Mouse (Mus musculus) lung, postnatal 36 days (tissue): ENCODE data around the gene Smyd4.

Source experiments
- DNase-seq: peaks from one replicate; pipeline ENCODE4 v3.0.0; 2022; ENCODE audit warnings: mixed read lengths

Smyd4 gene

DNA sequence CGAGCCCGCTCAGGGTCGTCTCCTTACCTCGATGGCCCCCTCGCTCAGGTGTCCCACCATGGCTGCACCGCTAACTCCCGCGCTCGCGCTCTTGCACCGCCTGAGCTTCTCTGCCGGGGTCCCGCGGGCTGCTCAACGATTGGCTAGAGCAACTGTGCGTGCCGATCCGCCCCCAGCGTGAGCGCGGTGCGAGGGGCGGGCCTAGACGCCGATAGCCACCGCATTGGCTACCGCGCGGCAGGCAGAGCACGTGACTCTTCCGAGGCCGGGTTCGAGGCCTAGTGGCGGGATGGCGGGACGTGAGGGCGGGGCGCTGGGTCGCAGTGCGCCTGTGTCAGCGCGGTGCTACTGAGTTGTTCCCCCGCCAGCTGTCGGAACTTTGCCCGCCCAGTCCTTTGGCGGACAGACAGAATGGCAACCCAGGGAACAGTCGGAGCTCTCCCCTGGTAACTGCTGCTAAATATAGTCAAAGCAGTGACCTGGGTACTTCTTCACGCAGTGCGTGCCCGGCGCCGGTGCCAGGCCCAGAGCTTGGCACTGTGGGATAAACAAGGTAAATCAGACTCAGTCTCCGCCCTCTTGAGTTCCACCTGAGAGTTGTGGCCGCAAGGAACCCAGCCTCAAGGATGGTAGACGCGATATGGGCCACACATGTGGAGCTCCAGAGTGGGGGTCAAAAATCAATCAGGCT, at the start of gene Smyd4, which contains the start of gene Rpa1:
Gene Smyd4 (plus strand): TSS at position 235 of the 691 bp plus-strand sequence.
Gene Rpa1 (minus strand): TSS at position 126 of the 691 bp plus-strand sequence.
- peak; percentile 96 for DNase-seq

GRCm38 (mm10) chr11:75298491-75298890, 49.7 kb upstream of the Smyd4 start:
- DNase-seq: peak; percentile 31

GRCm38 (mm10) chr11:75299786-75300185, 48.4 kb upstream of the Smyd4 start:
- DNase-seq: no peak

DNA sequence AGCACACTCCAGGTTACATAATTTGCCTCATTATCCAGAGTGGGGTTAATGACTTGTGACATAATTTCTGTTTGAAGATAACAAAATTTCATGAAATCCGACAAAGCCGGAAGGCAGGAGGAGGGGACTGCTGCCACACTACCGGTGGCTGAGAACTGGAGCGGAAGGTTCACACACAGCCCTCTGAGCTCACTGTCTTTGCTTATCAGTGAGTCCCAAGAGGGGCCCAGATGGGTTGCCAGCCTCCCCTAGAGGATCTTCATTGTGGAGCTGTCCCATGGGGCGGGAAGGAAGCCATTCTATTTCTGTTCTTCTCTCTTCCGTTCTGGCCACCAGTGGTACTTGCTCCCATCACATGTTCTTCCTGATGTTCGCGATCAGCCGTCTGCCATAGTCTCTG, 47.3 kb upstream of the Smyd4 start:
- no peak for DNase-seq

DNA sequence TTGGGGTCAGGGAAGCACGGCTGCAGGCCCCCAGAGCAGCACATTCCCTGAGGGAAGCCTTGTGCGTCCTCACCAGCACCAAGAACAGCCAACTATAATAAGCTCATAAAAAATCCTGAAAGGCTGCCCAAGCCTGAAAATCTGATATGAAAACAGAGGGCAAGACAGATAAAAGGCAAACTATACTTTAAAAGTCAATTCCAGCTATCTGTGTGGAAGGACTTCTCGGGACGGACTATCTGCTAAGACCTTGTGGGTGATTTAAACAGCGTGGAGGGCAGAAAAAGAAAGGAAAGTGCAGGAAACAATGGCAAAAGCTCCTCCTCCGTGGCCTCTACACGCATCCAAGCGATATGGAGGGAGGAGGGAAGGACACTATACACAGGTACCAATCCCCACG, 43.4 kb upstream of the Smyd4 start:
- no peak for DNase-seq

GRCm38 (mm10) chr11:75308650-75309049, 39.6 kb upstream of the Smyd4 start:
- no peak for DNase-seq

GRCm38 (mm10) chr11:75310813-75311212, 37.4 kb upstream of the Smyd4 start:
- DNase-seq: no peak

- no peak for DNase-seq
Observed at GRCm38 (mm10) chr11:75311751-75312150, 36.5 kb upstream of the Smyd4 start.

- no peak for DNase-seq
Observed at GRCm38 (mm10) chr11:75313834-75314233, 34.4 kb upstream of the Smyd4 start.

- DNase-seq: peak; percentile 7
Observed at GRCm38 (mm10) chr11:75318351-75319221, 29.6 kb upstream of the Smyd4 start.

- DNase-seq: no peak
Observed at GRCm38 (mm10) chr11:75319246-75319645, 29.0 kb upstream of the Smyd4 start.

DNA sequence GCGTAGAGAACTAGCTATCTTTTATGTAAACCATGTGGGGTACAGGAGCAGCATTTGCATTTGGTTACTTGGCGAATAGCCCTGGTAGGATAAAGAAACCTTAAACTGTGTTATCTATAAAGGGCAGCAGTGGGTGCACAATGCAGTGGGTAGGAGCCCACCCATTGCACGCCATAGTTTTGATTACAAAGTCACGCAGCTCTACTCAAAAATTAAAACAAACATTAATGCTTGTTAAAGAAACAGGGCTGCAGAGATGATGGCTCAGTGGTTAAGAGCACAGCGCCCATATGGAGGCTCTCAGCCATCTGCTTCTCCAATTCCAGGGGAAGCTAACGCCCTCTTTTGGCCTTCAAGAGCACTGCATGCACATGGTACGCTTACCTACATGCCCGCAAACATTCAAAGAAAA, 24.9 kb upstream of the Smyd4 start:
- DNase-seq: no peak

DNA sequence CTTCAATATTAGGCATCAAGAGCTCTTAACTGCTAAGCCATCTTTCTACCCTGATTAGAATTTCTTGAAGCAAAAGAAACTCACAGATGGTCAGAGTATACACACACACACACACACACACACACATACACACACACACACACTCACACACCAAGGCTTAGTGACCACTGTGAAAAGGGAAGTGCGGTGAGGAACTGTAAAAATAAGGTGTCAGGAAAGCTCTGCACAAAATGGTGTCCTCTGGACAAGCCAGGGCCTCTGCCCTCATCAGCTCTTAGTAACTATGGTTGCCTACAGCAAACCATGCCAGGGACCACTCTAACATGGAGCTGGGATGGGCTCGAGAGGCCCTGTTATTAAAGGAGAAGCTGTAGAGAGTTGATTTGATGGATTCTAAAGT, 23.8 kb upstream of the Smyd4 start:
- DNase-seq: peak; percentile 13

DNA sequence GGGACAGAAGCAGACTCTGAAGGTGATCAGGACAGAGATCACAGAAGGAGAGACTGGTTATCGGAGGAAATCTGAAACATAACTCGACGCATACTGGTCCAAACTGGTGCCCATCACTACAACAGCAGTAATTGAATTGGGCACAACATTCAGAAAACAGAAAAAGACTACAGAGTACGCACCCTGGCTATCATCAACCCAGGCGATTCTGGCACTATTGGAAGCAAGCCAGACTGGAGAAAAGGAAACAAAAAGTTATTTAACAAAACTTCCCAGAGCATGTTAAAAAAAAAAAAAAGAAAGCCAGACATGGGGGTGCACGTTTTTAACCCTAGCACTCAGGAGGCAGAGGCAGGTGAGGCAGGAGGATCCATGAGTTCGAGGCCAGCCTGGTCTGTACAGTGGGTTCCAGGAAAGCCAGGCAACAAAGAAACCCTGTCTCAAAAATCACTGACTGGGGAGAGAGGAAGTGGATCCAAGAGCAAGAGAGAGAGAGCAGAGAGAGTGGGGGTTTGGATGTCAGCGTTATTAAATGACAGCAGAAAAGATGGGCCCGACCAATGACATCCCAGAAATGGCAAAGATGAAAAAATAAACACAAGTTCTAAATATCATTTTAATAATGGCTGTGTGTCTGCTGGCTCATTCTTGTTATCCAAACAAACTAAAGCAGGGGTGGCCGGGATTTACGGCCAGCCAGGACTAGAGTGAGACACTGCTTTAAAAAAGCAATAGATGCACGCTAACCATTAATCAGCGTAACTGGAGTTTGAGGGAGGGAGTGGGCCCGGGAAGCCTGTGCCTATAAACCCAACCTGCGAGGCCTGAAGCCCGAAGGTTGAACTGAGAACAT, 22.9 kb upstream of the Smyd4 start:
- no peak for DNase-seq

- DNase-seq: no peak
Observed at GRCm38 (mm10) chr11:75325969-75326311, 22.3 kb upstream of the Smyd4 start.

DNA sequence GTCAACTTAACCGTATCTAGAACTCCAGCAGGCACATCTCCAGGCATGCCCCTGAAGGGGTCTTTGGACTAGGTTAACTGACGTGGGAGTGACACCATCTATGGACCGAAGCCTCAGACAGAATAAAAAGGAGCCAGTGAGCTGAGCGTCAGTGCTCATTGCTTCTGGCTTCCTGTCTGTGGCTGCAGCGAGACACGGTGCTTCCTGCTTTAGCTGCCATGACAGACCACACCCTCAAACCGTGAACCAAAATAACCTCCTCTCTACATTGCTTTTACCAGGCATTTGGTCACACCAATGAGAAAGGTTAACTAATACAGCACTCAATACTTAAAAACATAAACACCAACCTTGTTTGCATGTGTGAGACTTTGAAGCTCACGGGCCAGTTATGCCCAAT, 11.6 kb upstream of the Smyd4 start:
- peak; percentile 53 for DNase-seq

- peak; percentile 13 for DNase-seq
Observed at GRCm38 (mm10) chr11:75337246-75337645, 11.0 kb upstream of the Smyd4 start.

- DNase-seq: peak; percentile 21
Observed at GRCm38 (mm10) chr11:75340076-75340475, 8.2 kb upstream of the Smyd4 start.

- DNase-seq: no peak
Observed at GRCm38 (mm10) chr11:75340698-75341345, 7.4 kb upstream of the Smyd4 start.

DNA sequence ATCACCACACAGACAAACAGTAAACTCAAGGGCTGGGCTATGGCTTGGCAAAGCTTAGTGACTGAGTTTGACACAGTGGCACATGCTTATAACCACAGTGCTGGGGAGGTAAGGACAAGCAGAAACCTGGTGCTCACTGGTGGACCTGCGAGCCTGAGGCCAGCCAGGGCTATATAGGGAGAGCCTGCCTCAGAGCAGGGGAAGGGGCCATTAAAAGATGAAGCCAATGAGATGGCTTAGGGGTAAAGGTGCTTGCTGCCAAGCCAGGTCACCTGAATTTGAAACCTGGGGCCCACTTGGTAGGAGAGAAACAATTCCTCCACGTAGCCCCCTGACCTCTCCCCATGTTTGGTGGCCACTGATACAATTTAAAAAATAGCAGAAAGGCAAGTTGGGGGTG, 5.1 kb upstream of the Smyd4 start:
- DNase-seq: no peak

- DNase-seq: peak; percentile 43
Observed at GRCm38 (mm10) chr11:75344163-75344562, 4.1 kb upstream of the Smyd4 start.

DNA sequence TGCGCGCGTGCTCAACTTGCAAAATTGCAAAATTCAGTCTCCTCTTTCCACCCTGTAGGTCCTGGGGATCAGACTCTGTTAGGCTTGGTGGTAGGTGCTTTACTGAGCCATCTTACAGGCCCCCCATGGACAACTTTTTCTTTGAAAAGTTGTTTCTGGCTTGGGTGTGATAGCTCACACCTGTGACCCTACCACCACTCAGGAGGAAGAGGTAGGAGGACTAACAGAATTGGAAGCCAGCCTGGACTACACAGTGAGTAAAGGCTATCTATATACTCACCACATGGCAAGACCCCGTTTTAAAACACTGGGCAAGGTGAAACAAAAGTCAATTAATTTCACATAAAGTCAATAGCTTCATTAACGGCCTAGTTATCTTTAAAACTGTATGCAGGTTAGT, 3.5 kb upstream of the Smyd4 start:
- DNase-seq: no peak
